Mouse (Mus musculus) layer of hippocampus, adult 9-10 months (tissue): ENCODE measurements around the gene Tmem59l.
A peak's percentile ranks its signal among the peaks of the same experiment; 100 is the strongest.

Experiments used
- DNase-seq: peaks from one replicate; pipeline ENCODE4 v3.0.0; 2022; ENCODE audit warnings: low spot score

Tmem59l gene

GRCm38 (mm10) chr8:70507027-70507393 is 19.9 kb upstream of the Tmem59l start:
- no peak for DNase-seq

GRCm38 (mm10) chr8:70506328-70507026 is 19.3 kb upstream of the Tmem59l start, which contains the start of gene Rex1bd:
Gene Rex1bd, minus strand, starts transcription at chr8:70506752.
- peak; percentile 82 for DNase-seq

GRCm38 (mm10) chr8:70505698-70506327 is 18.7 kb upstream of the Tmem59l start:
- DNase-seq = no peak

- peak; percentile 60 for DNase-seq
These were observed 17.7 kb upstream of the Tmem59l start for GRCm38 (mm10) chr8:70504851-70505250.

GRCm38 (mm10) chr8:70504291-70504716 is 17.1 kb upstream of the Tmem59l start:
- no peak for DNase-seq

GRCm38 (mm10) chr8:70503062-70503750 is 16.0 kb upstream of the Tmem59l start:
- DNase-seq = no peak

- no peak for DNase-seq
These were observed 15.4 kb upstream of the Tmem59l start for GRCm38 (mm10) chr8:70502540-70502939.

- no peak for DNase-seq
These were observed 14.8 kb upstream of the Tmem59l start for GRCm38 (mm10) chr8:70501820-70502529.

GRCm38 (mm10) chr8:70500386-70501301 is 13.5 kb upstream of the Tmem59l start:
- DNase-seq = no peak

- DNase-seq = no peak
These were observed 8.6 kb upstream of the Tmem59l start for GRCm38 (mm10) chr8:70495771-70496062.

- no peak for DNase-seq
These were observed 8.0 kb upstream of the Tmem59l start for GRCm38 (mm10) chr8:70495001-70495770.

GRCm38 (mm10) chr8:70494416-70494945 is 7.3 kb upstream of the Tmem59l start:
- DNase-seq = no peak

GRCm38 (mm10) chr8:70493692-70494415 is 6.7 kb upstream of the Tmem59l start:
- DNase-seq = no peak

GRCm38 (mm10) chr8:70492664-70493640 is 5.8 kb upstream of the Tmem59l start, which contains the start of gene Crlf1:
Gene Crlf1, plus strand, starts transcription at chr8:70493158.
- no peak for DNase-seq

GRCm38 (mm10) chr8:70490880-70491495 is 3.8 kb upstream of the Tmem59l start:
- no peak for DNase-seq

- no peak for DNase-seq
These were observed 3.1 kb upstream of the Tmem59l start for GRCm38 (mm10) chr8:70490061-70490879.

- DNase-seq = no peak
These were observed 2.4 kb upstream of the Tmem59l start for GRCm38 (mm10) chr8:70489576-70489975.
